Mouse (Mus musculus) embryo, embryonic 11.5 days (tissue): ENCODE results near the gene Fgr.

Experiments
- DNase-seq: peaks from one replicate; pipeline ENCODE4 v3.0.0-alpha.2; 2012; ENCODE audit warnings: low read depth, low spot score

Fgr gene

DNA sequence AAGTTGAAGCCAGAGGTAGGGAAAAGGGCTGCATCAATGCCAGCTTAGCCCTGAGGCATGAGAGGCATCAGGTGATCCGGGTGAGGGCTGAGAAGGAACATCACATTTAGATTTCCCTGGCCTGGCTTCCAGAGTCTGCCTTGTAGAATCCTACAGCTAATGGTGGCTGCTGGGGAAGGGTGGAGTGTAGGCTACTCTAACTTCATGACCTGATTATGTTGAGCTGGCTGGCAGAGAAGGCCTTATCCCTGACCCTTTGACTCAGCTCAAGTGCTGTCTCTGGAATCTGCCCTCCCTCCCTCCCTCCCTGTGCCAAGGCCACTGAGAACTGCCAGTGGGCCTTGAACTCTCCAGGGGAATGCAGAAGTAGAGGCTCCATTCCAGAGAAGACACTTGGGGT, 61.6 kb downstream of the Fgr start:
- no peak for DNase-seq

DNA sequence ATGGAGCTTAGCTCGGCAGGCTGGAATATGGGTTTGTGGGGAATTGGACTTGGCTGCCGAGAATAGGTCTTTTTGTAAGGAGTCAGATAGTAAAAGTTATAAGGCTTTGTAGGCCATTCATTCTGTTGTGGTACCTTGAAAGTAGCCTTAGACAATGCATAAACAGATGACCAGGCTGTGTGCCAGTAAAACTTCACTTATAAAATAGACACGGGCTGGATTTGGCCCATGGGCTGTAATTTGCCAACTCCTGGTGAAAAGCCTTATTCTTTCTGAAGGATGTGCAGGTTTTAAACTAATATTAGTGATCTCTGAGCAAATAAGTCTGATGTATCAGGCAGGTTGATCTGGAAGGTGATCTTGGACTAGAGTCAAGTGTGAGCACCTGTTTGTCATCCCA, 62.1 kb downstream of the Fgr start:
- no peak for DNase-seq

DNA sequence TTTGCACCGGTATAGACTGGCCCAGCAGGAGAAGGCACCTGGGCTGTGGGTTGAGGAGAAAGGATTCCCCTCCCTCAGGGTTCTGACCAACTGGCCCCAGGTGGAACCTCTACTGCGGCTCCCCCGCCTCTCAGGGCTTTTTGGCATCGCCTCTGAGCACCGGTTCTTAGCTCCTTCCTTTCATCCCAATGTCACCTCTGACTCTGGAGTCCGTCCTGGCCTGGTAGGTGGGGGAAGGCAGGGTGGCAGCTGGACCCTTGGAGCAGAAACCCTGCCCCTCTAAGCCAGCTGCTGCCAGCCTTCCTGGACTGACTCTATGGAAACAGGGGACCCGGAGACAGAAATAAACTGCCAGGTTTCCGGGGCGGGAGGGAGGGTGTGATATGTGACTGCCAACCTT, 63.4 kb downstream of the Fgr start:
- DNase-seq, result no peak

DNA sequence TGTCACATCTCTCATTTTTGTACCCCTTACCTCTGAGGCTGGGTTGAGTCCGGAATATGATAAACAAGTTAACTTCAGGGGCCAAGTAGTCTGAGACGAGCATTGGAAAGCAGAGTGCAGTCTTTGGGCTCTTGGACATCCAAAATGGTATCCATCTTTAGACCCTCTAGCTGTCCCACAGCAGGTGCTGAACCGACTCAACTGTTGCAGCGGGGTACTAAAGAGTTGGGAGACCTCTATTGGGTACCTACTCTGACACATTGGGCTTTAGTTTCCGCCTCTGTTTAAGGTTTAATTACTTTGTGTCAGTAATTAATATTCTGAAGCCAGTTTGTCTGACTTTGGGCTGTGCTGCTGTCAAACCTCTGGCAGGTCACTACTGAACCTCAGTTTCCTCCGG, 63.9 kb downstream of the Fgr start:
- no peak for DNase-seq

DNA sequence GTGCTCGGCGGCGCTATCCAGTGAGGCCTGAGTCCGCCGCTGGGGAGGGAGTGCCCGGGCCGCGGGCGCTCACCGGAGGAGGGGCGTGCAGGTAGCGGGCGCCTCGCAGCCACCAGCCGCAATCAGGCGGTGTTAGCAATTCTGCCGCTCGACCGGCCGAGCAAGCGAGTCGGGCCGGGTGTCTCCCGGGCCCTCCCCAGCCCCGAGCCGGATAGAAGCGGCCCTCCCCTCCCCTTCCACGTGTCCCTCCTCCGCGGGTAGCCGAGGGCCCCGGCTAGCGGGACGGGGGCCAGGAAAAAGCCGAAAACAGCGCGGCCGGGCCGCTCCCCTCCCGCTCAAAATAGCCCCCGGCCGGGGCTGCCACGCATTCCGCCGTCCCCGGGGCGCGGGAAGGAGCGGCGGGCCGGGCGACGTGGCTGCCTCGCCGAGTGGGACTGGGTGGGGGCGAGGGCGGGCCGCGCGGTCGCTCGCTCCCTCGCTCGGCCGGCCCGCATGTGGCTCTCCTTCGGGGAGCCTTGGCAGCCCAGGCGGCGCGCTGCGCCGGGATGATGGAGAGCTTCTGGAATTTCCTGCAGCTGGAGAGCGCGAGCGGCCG, 64.7 kb downstream of the Fgr start:
- DNase-seq, result peak; percentile 66

DNA sequence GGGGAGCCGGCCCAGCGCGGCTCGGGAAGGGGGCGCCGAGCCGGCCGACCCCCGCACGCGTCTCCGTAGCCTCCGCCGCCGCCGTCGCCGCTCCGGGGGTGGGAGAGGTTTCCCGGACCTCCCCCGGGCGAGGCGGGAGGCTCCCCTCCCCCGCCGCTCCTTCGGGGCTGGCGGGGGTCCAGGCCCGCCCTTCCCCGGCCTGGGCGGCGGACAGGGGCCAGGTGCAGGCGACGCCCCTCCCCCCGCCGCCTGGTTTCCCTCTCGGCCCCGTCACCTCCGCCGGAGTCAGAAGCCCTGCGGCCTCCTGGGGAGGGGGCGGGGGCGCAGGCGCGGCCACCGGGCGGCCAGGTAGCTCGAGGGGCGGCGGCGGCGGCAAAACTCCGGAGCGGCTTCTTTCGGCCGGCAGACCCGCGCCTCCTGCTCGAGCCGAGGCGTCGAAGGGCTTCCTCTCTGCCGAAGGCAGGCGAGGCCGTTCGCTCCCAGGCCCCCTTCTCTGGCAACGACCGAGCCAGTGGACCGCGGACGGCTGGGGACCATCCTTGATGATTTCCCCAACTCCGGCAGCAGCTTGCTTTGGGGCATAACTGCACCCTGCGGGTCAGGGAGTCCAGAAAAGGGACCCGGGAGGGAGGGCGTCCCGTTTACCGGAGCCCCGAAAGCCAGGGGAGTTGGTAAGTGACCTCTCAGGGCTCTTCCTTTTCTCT, 65.4 kb downstream of the Fgr start:
- no peak for DNase-seq

DNA sequence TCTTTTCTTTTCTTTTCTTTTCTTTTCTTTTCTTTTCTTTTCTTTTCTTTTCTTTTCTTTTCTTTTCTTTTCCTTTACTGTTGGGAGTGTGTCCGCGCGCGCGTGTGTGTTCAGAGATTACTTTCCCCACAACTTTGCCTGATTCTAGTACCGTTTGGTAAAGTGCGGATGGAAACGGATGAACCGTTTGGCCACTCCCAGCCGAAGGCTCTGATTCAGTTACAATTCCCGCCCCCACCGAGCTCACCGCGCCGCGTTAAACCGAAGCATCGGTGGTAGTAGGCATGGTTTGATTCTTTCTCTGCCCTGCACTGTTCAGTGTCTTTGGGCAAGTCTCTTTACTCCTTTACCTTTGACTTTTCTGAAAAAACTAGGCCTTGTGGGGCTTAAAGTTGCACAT, 65.9 kb downstream of the Fgr start:
- no peak for DNase-seq

DNA sequence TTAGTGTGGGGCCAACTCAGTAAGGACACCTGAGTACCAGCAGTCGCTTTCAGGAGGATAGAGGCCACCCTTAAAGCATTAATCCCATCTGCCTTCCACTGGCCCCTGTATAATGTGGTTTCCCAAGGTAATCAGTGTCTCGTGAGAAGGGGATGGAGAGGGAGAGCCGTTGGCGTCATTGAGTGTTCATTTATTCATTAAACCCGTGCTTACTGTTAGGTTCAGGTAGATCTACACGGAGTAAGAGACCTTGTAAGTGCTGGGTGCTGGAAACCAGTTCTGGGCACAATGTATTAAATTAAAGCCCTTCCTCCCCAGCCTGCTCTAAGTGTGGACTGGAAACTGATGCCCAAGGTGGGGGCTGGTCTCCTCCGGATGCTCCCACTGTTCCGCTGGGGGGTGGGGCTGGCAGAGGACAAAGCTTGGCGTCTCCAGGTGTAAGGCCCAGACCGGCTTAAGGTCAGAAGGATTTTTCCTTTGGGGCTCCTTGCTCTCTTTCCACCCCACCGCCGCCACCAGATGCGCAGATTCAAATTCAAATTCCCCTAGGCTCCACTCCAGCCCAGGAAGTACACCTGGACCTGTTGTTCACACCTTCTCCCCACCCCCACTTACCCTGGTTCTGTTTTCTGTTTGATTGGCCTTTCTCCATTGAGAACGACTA, 66.5 kb downstream of the Fgr start:
- DNase-seq, result no peak

DNA sequence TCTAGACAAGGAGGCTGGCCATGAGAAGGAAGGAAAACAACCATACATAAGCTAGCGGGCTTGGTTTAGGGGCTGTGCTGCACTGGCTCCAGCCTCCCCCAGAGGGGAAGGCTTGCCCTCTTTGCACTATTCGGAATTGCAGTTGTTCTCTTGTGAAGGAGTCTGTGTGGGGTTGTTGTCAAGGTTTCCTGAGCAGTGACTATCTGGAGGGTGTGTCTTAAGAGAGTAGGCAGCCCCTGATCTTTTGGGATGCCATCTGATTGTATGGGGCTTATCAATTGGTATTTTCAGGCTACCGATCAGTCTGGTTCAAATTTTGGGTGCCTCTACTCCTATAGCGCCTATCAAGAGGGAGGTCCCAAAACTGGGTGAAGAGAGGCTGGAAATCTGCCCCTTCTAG, 68.3 kb downstream of the Fgr start:
- no peak for DNase-seq

DNA sequence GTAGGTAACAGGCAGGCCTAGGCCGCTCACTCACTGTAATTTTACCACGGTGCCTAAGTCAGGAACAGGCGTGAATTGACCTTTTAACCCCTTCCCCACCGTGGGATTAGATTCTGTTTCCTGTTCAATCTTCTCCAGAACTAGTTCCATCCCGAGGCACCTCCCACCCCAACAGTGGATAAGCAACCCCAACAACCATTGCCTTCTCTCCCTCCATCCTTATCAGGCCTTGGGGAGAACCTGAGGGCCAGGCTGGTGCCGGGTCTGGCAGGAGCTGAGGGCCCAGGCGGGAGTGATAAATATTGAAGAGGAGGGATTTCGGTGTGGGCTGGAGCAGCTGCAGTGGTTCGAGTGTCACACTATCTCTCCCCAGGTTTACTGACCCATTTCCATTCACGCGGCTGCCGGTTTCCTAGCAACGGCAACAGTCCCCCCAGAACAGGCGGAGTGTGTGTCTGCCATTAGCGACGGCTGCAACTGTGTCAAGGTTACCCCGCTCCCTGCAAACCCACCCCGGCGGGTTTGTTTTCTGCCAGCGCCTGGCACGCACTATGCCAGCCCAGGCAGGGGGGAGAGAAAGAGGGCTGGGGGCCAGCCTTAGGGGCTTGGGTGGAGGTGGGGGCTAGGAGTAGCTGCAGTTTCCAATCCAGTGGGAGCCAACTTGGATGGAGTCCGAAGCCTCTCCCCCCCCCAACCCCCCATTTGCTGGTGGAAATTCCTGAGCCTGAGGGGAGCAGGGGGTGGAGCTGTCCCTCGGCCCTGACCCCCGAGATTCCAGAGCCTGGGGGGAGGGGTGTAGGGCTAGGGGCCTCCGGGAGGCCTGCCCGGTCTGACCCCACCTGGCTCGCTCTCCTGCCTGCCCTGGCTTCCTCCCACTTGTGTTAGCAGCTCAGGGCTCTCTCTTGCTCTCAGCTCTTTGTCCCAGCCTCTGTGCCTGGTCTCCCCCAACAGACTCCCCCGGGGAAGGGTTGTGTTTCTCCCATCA, 69.0 kb downstream of the Fgr start:
- DNase-seq, result peak; percentile 62

DNA sequence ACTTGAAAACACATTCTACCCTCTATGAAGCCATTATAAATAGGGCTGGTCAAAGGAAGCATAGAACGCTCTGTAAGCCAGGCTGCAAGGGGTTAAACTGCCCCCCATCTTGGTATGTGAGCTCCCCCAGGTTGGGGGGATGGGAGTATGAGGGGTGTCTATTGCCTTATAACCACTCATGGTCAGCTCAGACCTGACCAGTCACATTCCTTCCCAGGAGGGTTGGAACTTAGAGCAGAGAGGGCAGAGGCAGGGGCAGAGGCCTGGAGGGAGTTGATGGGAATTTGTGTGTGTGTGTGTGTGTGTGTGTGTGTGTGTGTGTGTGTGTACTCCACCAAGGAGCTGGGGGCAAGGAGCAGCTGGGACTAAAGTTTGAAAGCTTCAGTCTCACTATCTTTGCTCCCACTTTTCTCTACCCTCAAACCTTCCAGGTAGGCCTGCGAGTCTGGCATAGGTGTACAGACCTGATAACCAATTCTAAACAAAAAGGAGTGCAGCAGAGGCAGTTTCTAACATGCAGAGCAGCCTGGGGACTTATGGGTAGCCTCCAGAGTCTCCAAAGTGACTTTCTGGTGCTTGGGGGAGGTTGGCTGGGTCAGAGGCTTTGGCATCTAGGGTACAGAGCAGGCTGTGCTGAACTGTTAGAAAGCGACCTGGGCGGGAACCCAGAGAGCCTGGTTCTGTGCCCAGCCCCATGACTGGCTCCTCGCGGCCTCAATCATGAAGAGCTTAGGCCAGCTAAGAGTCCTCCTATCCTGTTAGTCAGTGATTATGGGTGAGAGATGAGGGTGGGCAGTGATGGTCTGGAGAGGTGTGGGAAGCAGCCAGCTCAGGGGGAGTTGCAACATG, 70.1 kb downstream of the Fgr start:
- DNase-seq, result no peak

DNA sequence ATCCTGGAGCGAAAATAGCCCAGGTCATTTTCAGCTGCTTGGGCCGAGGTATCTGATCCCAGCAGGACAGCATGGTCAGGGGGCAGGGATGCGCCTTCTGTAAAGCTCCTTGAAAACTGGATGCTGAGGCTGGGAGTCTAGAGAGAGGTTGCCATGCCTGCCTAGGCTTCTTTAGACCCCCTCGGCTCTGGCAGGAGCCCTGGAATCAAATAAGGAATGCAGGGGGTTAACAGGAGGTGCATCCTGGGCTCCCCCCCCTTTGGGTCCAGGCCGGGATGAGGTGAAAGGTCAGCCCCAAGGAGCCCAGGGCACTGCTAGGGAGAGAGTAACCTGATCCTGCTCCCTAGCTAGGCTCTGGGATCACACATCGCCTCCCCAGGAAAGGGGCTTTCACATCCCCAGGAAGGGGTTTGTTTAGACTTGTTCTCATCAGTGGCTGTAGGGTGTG, 70.8 kb downstream of the Fgr start:
- no peak for DNase-seq

DNA sequence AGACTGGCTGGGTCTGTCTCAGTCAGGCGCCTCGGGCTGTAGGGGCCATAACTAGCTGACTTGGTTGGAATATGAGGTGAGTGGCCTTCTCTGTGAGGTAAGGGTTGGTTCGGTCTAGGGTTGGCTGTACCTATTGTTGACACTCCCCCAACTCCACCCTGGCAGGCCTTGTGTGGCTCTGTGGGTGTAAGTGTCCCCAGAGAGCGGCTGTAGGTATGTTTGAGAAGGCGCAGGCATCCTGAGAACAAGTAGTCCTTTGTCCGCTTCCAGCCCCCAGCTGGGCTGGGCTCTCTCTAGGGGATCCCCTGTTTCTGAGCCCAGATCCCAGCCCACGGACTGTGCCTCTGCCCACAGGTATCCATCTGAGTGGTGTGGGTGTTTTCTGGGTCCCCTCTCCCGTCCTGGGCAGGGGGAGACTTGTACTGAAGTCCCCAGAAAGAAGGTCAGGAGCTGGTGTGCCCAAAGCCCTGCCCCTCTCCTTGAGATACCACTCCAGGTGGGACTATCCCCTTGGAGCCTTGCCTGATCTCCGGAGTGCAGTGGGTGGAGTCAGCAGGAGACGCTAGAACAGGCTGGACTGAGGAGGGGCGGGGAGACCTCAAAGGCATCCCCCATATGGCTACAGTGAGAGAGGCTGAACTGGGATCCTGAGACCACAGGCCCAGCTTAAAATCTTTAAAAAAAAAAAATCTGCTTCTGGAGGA, 72.0 kb downstream of the Fgr start:
- DNase-seq, result no peak

DNA sequence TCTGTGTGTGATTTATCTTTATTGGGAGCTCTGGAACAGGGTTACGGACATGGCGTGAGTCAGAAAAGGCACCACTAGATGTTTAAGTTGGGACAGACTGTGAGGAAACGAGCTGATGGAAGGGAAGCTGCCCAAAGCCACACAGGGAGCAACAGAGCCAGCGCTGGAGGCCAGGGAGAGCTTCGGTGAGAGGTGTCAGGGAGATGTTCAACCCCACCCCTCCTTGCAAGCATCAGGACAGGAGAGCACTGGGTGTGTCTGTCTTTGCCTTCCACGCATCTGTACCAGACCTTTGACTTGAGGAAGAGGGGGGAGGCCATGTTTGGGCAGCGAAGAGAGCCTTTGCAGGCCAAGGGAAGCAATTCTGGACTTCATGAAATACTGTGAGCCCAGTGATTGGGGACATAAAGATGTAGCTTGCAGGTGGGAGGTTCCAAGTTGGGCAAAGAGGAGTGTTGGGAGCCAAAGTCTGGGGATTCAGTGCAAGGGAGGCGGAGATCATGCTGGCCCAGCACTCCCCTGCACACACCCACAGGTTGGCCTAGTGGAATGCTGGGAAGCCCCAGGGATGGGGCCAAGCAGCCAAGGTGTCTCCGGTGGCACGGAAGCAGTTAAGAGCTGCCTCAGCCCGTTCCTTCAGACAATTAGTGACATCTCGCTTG, 72.9 kb downstream of the Fgr start:
- no peak for DNase-seq

DNA sequence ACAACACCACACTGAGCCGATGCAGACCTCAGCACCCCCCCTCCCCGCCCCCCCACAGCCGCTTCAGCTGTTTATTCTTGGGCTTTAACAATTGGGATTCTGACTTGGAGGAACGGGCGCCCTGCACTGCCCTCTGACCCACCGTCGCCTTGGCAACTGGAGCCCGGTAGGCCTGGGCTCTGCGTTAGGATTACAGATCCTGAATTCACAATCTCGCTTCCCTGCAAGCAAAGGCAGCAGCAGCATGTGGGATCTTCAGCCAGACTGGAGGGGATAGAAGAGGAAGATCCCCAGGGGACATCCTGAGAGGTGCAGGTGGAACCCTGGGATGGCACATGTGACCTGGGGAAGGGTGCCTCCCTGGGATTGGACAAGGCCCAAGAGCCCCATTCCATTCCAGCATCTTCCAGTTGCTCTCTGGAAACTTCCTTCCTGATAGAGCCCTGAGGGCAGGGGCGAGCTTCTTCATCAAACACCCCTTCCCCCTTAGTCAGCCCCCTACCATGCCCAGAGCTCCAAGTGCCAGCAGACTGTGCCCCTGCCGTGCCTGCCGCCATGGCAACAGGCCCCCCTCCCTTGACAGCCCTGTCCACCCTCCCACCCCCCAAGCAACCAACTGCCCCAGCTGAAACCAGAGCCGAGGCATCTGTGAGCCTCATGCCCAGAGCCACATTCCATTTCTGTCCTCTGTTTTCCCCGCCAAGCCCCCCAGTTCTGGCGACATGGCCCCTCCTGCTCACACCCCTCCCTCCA, 73.6 kb downstream of the Fgr start:
- DNase-seq, result no peak

DNA sequence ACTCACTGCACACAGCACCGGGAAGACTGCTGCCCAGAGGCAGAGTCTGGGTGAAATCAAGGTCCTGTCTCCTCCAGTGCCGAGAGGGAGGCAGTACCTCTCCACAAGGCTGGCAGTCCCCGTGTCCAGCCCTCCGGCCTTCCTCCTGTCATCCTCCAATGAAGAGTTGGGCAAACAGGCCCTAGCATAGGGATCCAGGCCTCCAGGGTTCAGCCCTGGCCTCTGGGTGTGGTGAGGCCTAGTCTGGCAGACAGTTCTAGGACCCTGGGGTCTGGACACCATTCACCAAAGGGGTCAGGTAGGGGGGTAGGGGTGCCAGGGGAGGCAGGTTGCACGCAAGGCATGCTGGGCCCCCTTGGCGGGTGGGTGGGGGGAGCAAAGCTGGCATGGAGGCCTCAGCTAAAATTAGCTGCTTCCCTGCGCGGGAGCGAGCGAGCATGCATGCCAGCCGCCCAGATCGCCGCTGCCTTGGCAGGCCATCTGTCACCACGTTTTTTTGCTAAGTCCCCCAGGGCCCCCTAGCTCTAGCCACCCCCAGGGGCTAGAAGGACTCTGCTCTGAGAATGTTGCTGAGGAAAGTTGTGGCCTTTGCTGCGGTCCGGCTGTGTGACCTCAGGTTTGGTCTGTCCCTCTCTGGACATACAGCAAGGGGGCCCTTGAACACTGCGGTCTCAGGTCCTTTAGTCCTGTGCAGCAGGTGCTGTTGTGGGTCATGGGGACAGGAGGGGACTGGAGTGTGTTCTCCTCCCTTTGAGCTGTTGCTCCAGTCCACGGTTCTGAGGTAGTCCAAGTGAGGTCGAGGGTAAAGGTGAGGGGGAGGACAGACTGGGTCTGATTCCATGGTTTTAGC, 75.4 kb downstream of the Fgr start:
- no peak for DNase-seq

DNA sequence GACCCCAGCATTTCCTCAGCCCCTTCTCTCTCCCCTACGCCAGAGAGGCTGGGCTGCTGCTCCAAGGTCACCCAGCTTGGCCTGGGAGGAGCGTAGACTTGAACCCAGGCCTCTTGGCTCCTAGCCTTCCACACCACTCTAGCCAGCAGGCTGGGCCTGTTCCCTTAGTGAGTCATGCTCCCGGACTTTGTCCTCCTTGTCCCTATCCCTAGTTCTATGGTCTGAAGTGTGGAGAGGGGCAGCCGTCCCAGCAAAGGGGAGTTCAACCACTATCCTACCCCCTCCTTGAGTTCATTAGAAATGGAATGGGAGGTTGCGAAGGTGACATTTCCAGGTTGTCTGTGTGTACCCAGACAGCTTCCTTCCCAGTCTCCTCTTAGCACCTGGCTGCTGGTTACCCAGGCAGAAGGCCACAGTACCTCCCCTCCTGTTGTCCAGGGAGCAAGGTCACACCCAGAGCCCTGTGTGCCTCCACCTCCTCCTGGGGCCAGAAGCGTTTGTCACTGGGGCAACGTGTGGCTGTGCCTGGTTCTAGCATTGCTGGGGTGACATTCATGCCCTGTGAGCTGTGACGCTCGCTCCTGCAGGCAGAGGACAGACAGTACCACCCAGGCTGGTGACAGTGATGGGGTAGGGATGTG, 76.4 kb downstream of the Fgr start:
- no peak for DNase-seq
